Mouse (Mus musculus): ENCODE measurements around the gene Mybphl. TPM values are rescaled to one million over a fixed set of nuclear protein-coding genes. Genes with fewer than 3 reads are reported as not detected.
A peak's percentile ranks its signal among the peaks of the same experiment; 100 is the strongest.

Mybphl gene
- total RNA-seq, 2 experiments from 2014 or later: 44.7 to 57.2 TPM

GRCm38 (mm10) chr3:108411026-108411753, 46.5 kb downstream of the Mybphl start:
- no peak for DNase-seq

GRCm38 (mm10) chr3:108411754-108412121, 47.0 kb downstream of the Mybphl start:
- peak; percentile 42 for DNase-seq

GRCm38 (mm10) chr3:108413634-108414360, 49.1 kb downstream of the Mybphl start:
- no peak for DNase-seq

- peak; percentile 27 for DNase-seq
These were observed 50.4 kb downstream of the Mybphl start, which contains the start of gene Celsr2 for GRCm38 (mm10) chr3:108414857-108415830. Celsr2 (minus strand) TSS chr3:108415552.

- DNase-seq: peak; percentile 75
These were observed 51.1 kb downstream of the Mybphl start for GRCm38 (mm10) chr3:108415831-108416223.

- DNase-seq: no peak
These were observed 58.3 kb downstream of the Mybphl start for GRCm38 (mm10) chr3:108423006-108423405.

GRCm38 (mm10) chr3:108423844-108424801, 59.4 kb downstream of the Mybphl start:
- DNase-seq: peak; percentile 39

GRCm38 (mm10) chr3:108424944-108425623, 60.4 kb downstream of the Mybphl start:
- DNase-seq: no peak

GRCm38 (mm10) chr3:108425624-108426018, 60.9 kb downstream of the Mybphl start:
- DNase-seq: no peak

Other genes starting within 250 kb of the Mybphl start
- 10 to 100 TPM; 41.6 to 41.8 TPM for gene Gnai3, start 218.8 kb upstream of the Mybphl start, total RNA-seq (2021)
- not detected for gene Gpr61, start 210.0 kb upstream of the Mybphl start, total RNA-seq (2021)
- 1 to 10 TPM; 7.1 to 8.1 TPM for gene Amigo1, start 178.6 kb upstream of the Mybphl start, total RNA-seq (2021)
- gene Cyb561d1, start 163.7 kb upstream of the Mybphl start, total RNA-seq (2021): 1 to 10 TPM; 4.9 to 5.4 TPM
- gene Atxn7l2, start 154.0 kb upstream of the Mybphl start, total RNA-seq (2021): 1 to 10 TPM; 6.9 to 7.7 TPM
- gene Sypl2, start 138.3 kb upstream of the Mybphl start, total RNA-seq (2021): 1 to 10 TPM; 2.6 to 4.1 TPM
- gene Psma5, start 108.0 kb upstream of the Mybphl start, total RNA-seq (2021): 10 to 100 TPM; 77.4 to 81.8 TPM
- gene Sort1, start 80.8 kb upstream of the Mybphl start, total RNA-seq (2021): 10 to 100 TPM; 28.9 to 32.3 TPM
- 1 to 10 TPM; 6.7 to 8.8 TPM for gene Psrc1, start 18.9 kb downstream of the Mybphl start, total RNA-seq (2021)
- gene Celsr2, start 50.6 kb downstream of the Mybphl start, total RNA-seq (2021): 1 to 10 TPM; 9.0 to 9.5 TPM
- gene Sars, start 80.3 kb downstream of the Mybphl start, total RNA-seq (2021): 10 to 100 TPM; 88.2 to 90.6 TPM
- gene 1700013F07Rik, start 169.2 kb downstream of the Mybphl start, total RNA-seq (2021): not detected
- gene 5330417C22Rik, start 171.6 kb downstream of the Mybphl start, total RNA-seq (2021): under 1 TPM; 0.21 to 0.29 TPM
- gene Tmem167b, start 197.6 kb downstream of the Mybphl start, total RNA-seq (2021): 10 to 100 TPM; 32.4 to 34.7 TPM
- 10 to 100 TPM; 15.1 to 17.0 TPM for gene Taf13, start 206.8 kb downstream of the Mybphl start, total RNA-seq (2021)
- gene Wdr47, start 226.4 kb downstream of the Mybphl start, total RNA-seq (2021): 1 to 10 TPM; 9.1 to 9.2 TPM

All from heart, postnatal 4 days (tissue).